Mouse (Mus musculus) kidney, embryonic 14.5 days (tissue): ENCODE data around the gene Atp2a3. TPM values are rescaled to one million over a fixed set of nuclear protein-coding genes. Genes with fewer than 3 reads are reported as not detected.

ENCODE experiments used
- ATAC-seq: fragments of 200-750 bp; cut with Nextera tagmentation; 2 replicates; pipeline ENCODE4 v1.8.0; 2017; ENCODE audit warnings: moderate number of reproducible peaks, mild to moderate bottlenecking, moderate TSS enrichment, moderate library complexity; ENCODE audit not compliant: low FRiP score, low TSS enrichment
- H3K27ac ChIP-seq: fragments of 300-500 bp; sonication (generic); 2 replicates; pipeline ENCODE4 v1.5.1; 2014; ENCODE audit warnings: low read depth, mild to moderate bottlenecking, low read length, moderate library complexity, mixed read lengths
- H3K27me3 ChIP-seq: fragments of 300-500 bp; sonication (generic); 2 replicates; pipeline ENCODE4 v1.6.1; 2014; ENCODE audit warnings: mild to moderate bottlenecking, low read length; ENCODE audit not compliant: control insufficient read depth, insufficient read depth
- H3K36me3 ChIP-seq: fragments of 300-500 bp; sonication (generic); 2 replicates; pipeline ENCODE4 v1.6.1; 2014; ENCODE audit warnings: low read length, mixed read lengths; ENCODE audit not compliant: control insufficient read depth, insufficient read depth
- H3K4me1 ChIP-seq: fragments of 300-500 bp; sonication (generic); 2 replicates; pipeline ENCODE4 v1.6.1; 2014; ENCODE audit warnings: low read length, mixed read lengths; ENCODE audit not compliant: control insufficient read depth, insufficient read depth
- H3K4me2 ChIP-seq: fragments of 300-500 bp; sonication (generic); replicated peaks from 2 replicates; pipeline ENCODE4 v1.6.1; 2014; ENCODE audit warnings: low read depth, mild to moderate bottlenecking, low read length
- H3K4me3 ChIP-seq: fragments of 300-500 bp; sonication (generic); 2 replicates; pipeline ENCODE4 v1.5.1; 2014; ENCODE audit warnings: mild to moderate bottlenecking, low read length
- H3K9ac ChIP-seq: fragments of 300-500 bp; sonication (generic); 2 replicates; pipeline ENCODE4 v1.6.1; 2014; ENCODE audit warnings: low read depth, mild to moderate bottlenecking, low read length, moderate library complexity
- H3K9me3 ChIP-seq: fragments of 300-500 bp; sonication (generic); 2 replicates; pipeline ENCODE4 v1.6.1; 2016; ENCODE audit warnings: low read length; ENCODE audit not compliant: control insufficient read depth
- WGBS: fragments of 180-500 bp; shearing (Covaris S2); extraction: QIAGEN DNeasy Blood & Tissue Kit; methylation state at CpG from one replicate; pipeline ENCODE4 v1.1.7; 2014; 5-methylcytosine and 5-hydroxymethylcytosine counted together
- polyA plus RNA-seq: library from polyadenylated mRNA; unstranded; fragments of >200 nt; fragmentation: Nextera tagmentation; extraction: Ambion mirVana; gene quantifications from 2 replicates; pipeline ENCODE4 v1.2.1, GENCODE M21; 2014

Atp2a3 gene
- polyA plus RNA-seq, 1 experiment from 2014 or later = 2.2 TPM

DNA sequence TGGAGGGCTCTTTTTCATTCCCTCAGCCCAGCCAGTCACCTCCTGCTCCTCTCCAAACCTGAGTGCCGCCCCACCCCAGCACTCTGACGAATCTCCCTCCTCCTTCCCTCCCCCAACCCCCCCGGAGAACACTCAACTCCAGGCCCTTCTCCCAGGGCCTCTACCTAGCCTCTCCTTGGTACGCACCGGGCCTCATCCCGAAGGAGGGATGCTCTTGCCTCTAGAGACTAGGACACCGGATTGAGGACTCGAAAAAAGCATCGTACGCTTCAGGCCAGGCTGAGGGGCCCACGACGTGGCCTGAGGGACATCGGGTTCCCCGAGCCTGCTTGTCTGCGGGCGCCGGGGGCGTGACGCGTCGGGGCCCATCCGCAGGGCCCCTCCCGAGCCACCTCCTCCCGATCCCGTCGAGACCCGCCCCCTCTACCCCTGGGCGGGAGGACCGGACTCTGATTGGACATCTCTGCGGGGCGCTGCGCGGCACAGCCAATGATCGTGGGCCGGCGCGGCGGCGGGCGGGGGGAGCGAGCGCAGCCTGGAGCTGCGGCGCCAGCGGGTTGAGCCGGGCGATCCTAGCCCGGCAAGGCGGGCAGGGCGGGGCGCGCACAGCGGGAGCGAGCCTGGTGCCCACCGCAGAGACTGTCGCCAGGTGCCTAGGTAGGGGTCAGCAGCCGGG is 57.6 kb downstream of the Atp2a3 start, which contains the start of gene Camkk1:
TSS of gene Camkk1 (plus strand) at position 538 of the 676 bp plus-strand sequence.
- H3K9ac ChIP-seq = peak within 1 kb of the TSS; percentile 62
- H3K4me3 ChIP-seq = peak within 1 kb of the TSS; percentile 72
- 0 out of 2 replicates have a peak, but pooled peaks cover 8% of the 10 kb centered on the region for H3K4me1 ChIP-seq
- H3K9me3 ChIP-seq = no peaks in the 10 kb centered on the region
- H3K27me3 ChIP-seq = peaks cover 21% of the 10 kb centered on the region
- ATAC-seq = peak; percentile 97
- peak within 1 kb of the TSS; percentile 100 for H3K4me2 ChIP-seq
- under 1% methylated on average over 57 of the region's 57 CpGs for WGBS
- no peak within 1 kb of the TSS for H3K27ac ChIP-seq
- H3K36me3 ChIP-seq = no peaks in the 10 kb centered on the region

GRCm38 (mm10) chr11:73019147-73019795 is 58.3 kb downstream of the Atp2a3 start:
- ATAC-seq = peak; percentile 51
- WGBS = 1% methylated on average over 46 of the region's 46 CpGs

GRCm38 (mm10) chr11:73020953-73021800 is 60.2 kb downstream of the Atp2a3 start:
- H3K4me3 ChIP-seq = no peak overlapping the region
- ATAC-seq = no peak
- peaks cover 21% of the 10 kb centered on the region for H3K27me3 ChIP-seq
- 0 out of 2 replicates have a peak, but pooled peaks cover 16% of the 10 kb centered on the region for H3K4me1 ChIP-seq
- 58% methylated on average over 7 of the region's 7 CpGs for WGBS
- H3K36me3 ChIP-seq = no peaks in the 10 kb centered on the region
- H3K9ac ChIP-seq = no peak overlapping the region
- H3K9me3 ChIP-seq = no peaks in the 10 kb centered on the region
- no peak overlapping the region for H3K4me2 ChIP-seq
- H3K27ac ChIP-seq = no peak overlapping the region

More at GRCm38 (mm10) chr11:73019147-73019795, 58.3 kb downstream of the Atp2a3 start:
- H3K9ac ChIP-seq = peak overlapping the region; percentile 62
- H3K4me1 ChIP-seq = 0 out of 2 replicates have a peak, but pooled peaks cover 8% of the 10 kb centered on the region
- no peaks in the 10 kb centered on the region for H3K9me3 ChIP-seq
- peak overlapping the region; percentile 72 for H3K4me3 ChIP-seq
- H3K4me2 ChIP-seq = peak overlapping the region; percentile 100
- H3K36me3 ChIP-seq = no peaks in the 10 kb centered on the region
- H3K27ac ChIP-seq = no peak overlapping the region
- H3K27me3 ChIP-seq = peaks cover 21% of the 10 kb centered on the region

DNA sequence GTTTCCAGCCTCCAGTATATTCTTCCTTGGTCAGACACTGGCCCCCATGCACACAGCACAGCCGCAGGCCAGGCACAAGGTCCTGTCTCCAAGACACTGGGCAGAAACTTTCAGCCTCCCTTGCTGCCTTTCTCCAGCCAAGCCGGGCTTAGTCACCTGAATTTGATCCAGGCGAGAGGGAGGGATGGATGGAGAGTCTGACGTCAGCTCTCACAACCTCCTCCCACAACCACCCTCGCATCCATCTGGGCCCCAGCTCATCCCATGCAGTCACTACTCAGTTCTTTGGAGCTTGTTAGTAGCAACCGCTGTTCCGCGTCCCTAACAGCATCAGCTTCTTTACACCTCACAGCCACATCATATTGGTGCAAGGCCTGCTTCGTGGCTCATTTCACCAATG is 62.1 kb downstream of the Atp2a3 start:
- 48% methylated on average over 9 of the region's 9 CpGs for WGBS
- Histone ChIP-seq H3K4me2 (no peak overlapping the region), H3K27me3 (peaks cover 16% of the 10 kb centered on the region), H3K36me3 (no peaks in the 10 kb centered on the region), H3K4me3 (no peak overlapping the region), H3K27ac (no peak overlapping the region), H3K9me3 (no peaks in the 10 kb centered on the region), H3K9ac (no peak overlapping the region), H3K4me1 (0 out of 2 replicates have a peak, but pooled peaks cover 16% of the 10 kb centered on the region)
- ATAC-seq = no peak

GRCm38 (mm10) chr11:73023827-73024226 is 62.9 kb downstream of the Atp2a3 start:
- peaks cover 16% of the 10 kb centered on the region for H3K27me3 ChIP-seq
- 0 out of 2 replicates have a peak, but pooled peaks cover 16% of the 10 kb centered on the region for H3K4me1 ChIP-seq
- no peak overlapping the region for H3K4me2 ChIP-seq
- no peak overlapping the region for H3K4me3 ChIP-seq
- H3K27ac ChIP-seq = peak overlapping the region; percentile 7; the same call in 1 of the 2 replicates
- H3K9me3 ChIP-seq = no peaks in the 10 kb centered on the region
- ATAC-seq = no peak
- H3K9ac ChIP-seq = no peak overlapping the region
- WGBS = 77% methylated on average over 4 of the region's 4 CpGs
- no peaks in the 10 kb centered on the region for H3K36me3 ChIP-seq

GRCm38 (mm10) chr11:73024236-73024904 is 63.4 kb downstream of the Atp2a3 start:
- Histone ChIP-seq H3K36me3 (no peaks in the 10 kb centered on the region), H3K27ac (peak overlapping the region; percentile 7; the same call in 1 of the 2 replicates), H3K4me1 (0 out of 2 replicates have a peak, but pooled peaks cover 16% of the 10 kb centered on the region), H3K27me3 (peaks cover 15% of the 10 kb centered on the region), H3K9me3 (no peaks in the 10 kb centered on the region), H3K4me2 (no peak overlapping the region; the same call in 1 of the 2 replicates), H3K4me3 (no peak overlapping the region), H3K9ac (no peak overlapping the region)
- WGBS = 55% methylated on average over 7 of the region's 7 CpGs
- ATAC-seq = no peak

DNA sequence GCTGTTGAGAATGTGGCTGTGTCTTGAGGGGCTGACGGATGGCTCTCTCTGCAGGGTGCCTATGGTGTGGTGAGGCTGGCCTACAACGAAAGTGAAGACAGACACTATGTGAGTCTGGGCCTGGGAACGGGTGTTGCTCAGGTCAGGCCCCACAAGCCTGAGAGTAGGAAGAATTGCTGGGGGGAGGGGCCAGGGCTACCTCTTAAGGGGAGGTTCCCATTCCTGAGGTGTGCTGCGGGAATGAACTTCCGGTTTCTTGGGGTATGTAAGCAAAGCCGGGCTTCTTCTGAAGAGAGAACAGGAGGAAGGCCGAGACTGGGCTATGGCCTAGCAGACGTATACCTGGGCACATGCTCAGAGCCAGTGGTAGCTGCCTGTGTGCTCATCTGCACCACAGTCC is 66.0 kb downstream of the Atp2a3 start:
- 47% methylated on average over 8 of the region's 8 CpGs for WGBS
- no peak for ATAC-seq
- Histone ChIP-seq H3K9me3 (no peaks in the 10 kb centered on the region), H3K4me2 (no peak overlapping the region), H3K9ac (no peak overlapping the region), H3K27ac (no peak overlapping the region), H3K27me3 (no peaks in the 10 kb centered on the region), H3K36me3 (no peaks in the 10 kb centered on the region), H3K4me1 (0 out of 2 replicates have a peak, but pooled peaks cover 11% of the 10 kb centered on the region), H3K4me3 (no peak overlapping the region)

DNA sequence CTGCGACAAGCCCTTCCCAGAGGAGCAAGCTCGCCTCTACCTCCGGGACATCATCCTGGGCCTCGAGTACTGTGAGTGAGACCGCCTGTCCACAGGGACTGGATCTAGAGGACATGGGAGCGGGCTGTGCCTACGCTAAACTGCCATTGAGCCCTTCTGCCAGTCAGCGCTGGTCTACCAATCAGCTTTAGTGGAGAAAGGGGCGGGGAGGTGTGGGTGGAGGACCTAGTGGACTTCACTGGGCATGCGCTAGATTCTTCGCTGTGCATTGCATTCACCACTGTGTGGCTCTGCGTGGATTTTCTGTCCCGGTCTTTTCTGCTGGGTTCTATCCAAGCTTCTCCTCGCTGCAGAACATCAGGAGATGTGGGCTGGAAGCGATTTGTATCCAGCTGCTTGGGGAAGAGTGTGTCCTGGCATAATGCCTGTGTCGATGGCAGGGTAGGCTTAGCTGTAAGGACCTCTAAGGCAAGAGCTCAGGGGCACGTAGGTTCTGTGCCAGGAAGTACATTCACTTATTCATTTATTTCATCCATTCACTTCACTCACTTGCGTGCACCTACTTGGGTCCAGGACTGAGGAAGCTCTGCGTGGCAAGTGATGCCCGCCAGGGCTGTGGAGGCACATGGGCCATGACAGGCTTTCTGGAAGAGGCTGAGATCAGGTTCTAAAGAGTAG is 70.0 kb downstream of the Atp2a3 start:
- no peak overlapping the region for H3K27ac ChIP-seq
- H3K4me2 ChIP-seq = peak overlapping the region; percentile 40
- 23% methylated on average over 20 of the region's 20 CpGs for WGBS
- peak overlapping the region; percentile 18; the same call in 1 of the 2 replicates for H3K4me3 ChIP-seq
- H3K9me3 ChIP-seq = no peaks in the 10 kb centered on the region
- no peaks in the 10 kb centered on the region for H3K27me3 ChIP-seq
- ATAC-seq = peak; percentile 92
- H3K4me1 ChIP-seq = no peaks in the 10 kb centered on the region
- peak overlapping the region; percentile 23; the same call in 1 of the 2 replicates for H3K9ac ChIP-seq
- H3K36me3 ChIP-seq = no peaks in the 10 kb centered on the region
